Mouse (Mus musculus) stomach, postnatal 0 days (tissue): Measurements from ENCODE around the gene Fam219b.

Experiments used
- CTCF ChIP-seq: IDR thresholded peaks from 2 replicates; pipeline ENCODE4 v1.5.1; 2016; ENCODE audit warnings: antibody characterized with exemption, low read depth, mild to moderate bottlenecking, moderate library complexity
- EP300 ChIP-seq: optimal IDR thresholded peaks from 2 replicates; pipeline ENCODE3; 2016; ENCODE audit warnings: antibody characterized with exemption

DNA sequence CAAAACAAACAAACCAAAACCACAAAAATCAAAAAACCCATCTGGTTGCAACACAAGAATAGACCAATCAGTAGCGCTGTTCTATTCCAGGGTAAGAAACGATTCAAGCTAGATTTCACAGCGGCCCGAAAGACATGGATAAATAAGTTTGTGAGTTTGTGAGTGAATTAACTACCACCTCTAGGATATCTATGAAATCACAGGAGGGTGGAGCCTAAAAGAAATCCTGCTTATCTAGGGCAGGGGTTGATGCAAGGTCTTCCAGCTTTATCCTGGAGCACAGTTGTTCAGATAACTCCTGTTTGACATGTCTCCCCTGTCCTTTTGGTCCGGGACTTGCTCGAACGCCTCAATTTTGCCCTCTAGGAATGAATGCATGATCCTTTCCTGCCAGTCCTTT is 22.9 kb downstream of the Fam219b start:
- TF ChIP-seq CTCF = no peak
- TF ChIP-seq EP300 = no peak
